Mouse (Mus musculus): ENCODE measurements around the gene Camk2n1.
"Not testable (repeated sequence)": the region's sequence is repeated elsewhere in the genome, so short reads cannot be mapped to it uniquely, and the experiment has no call there.

Camk2n1 gene

GRCm38 (mm10) chr4:138453753-138454570, at the start of gene Camk2n1:
TSS of gene Camk2n1 (plus strand) at chr4:138454314.
- DNase-seq: peak; percentile 87

GRCm38 (mm10) chr4:138404806-138405205, 49.3 kb upstream of the Camk2n1 start:
- peak; percentile 59 for DNase-seq

GRCm38 (mm10) chr4:138407479-138408194, 46.5 kb upstream of the Camk2n1 start:
- DNase-seq: no peak

- DNase-seq: no peak
These were observed 43.1 kb upstream of the Camk2n1 start for GRCm38 (mm10) chr4:138411011-138411410.

GRCm38 (mm10) chr4:138411504-138412121, 42.5 kb upstream of the Camk2n1 start:
- no peak for DNase-seq

GRCm38 (mm10) chr4:138414725-138415124, 39.4 kb upstream of the Camk2n1 start:
- no peak for DNase-seq

- no peak for DNase-seq
These were observed 38.1 kb upstream of the Camk2n1 start for GRCm38 (mm10) chr4:138415991-138416390.

GRCm38 (mm10) chr4:138416414-138416813, 37.7 kb upstream of the Camk2n1 start:
- DNase-seq: no peak

- no peak for DNase-seq
These were observed 36.2 kb upstream of the Camk2n1 start for GRCm38 (mm10) chr4:138417882-138418281.

- DNase-seq: no peak
These were observed 35.7 kb upstream of the Camk2n1 start for GRCm38 (mm10) chr4:138418340-138418957.

GRCm38 (mm10) chr4:138425028-138425427, 29.1 kb upstream of the Camk2n1 start:
- no peak for DNase-seq

- not testable (repeated sequence) for DNase-seq
These were observed 28.5 kb upstream of the Camk2n1 start for GRCm38 (mm10) chr4:138425604-138426003.

- DNase-seq: peak; percentile 89
These were observed 27.1 kb upstream of the Camk2n1 start for GRCm38 (mm10) chr4:138426778-138427705.

- peak; percentile 38 for DNase-seq
These were observed 24.3 kb upstream of the Camk2n1 start for GRCm38 (mm10) chr4:138429778-138430177.

GRCm38 (mm10) chr4:138431340-138431739, 22.8 kb upstream of the Camk2n1 start:
- DNase-seq: peak; percentile 49

GRCm38 (mm10) chr4:138434347-138435316, 19.5 kb upstream of the Camk2n1 start, which contains the start of gene Mul1:
TSS of gene Mul1 (plus strand) at chr4:138434671.
- DNase-seq: peak; percentile 96

- DNase-seq: no peak
These were observed 14.1 kb upstream of the Camk2n1 start for GRCm38 (mm10) chr4:138440062-138440461.

- DNase-seq: no peak
These were observed 9.2 kb upstream of the Camk2n1 start for GRCm38 (mm10) chr4:138444941-138445340.

- no peak for DNase-seq
These were observed 7.1 kb upstream of the Camk2n1 start for GRCm38 (mm10) chr4:138446981-138447380.

- peak; percentile 95 for DNase-seq
These were observed 6.7 kb upstream of the Camk2n1 start for GRCm38 (mm10) chr4:138447387-138447786.

Measured in lung, postnatal 14 days (tissue).